Mouse (Mus musculus) R1 (cell line): Measurements from ENCODE around the gene Ppp1r9a.

Experiments used
- DNase-seq: peaks from one replicate; pipeline ENCODE4 v3.0.0-alpha.2; 2018; ENCODE audit warnings: low read depth, low spot score

Gene Ppp1r9a

DNA sequence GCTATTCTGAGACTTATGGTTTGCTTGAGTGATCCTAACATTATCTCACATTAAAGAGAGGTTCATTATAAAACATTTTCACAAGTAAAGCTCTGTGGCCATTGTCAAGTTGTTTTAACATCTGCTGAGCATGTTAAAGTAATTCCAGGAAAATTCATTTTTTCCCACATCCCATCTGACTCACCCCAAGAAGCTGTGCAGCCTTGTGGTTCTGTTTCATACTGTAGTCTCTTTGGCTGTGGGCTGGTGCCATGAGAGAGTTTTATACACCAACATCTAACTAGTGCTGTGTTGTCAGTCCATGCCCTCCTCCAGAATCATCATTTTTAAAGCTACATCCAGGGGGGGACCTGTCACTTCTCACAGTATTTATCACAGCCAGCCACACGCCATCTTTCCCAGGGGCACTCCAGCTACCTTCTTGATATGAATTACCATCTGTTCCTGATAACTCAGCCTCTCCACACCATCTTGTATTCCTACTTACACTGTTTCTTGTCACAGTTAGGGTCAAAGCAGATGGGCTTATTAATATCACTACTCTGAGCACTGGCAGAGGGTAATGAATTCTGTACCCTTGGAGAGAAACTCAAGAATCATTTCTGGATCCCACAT is 252.7 kb downstream of the Ppp1r9a start:
- DNase-seq = no peak

DNA sequence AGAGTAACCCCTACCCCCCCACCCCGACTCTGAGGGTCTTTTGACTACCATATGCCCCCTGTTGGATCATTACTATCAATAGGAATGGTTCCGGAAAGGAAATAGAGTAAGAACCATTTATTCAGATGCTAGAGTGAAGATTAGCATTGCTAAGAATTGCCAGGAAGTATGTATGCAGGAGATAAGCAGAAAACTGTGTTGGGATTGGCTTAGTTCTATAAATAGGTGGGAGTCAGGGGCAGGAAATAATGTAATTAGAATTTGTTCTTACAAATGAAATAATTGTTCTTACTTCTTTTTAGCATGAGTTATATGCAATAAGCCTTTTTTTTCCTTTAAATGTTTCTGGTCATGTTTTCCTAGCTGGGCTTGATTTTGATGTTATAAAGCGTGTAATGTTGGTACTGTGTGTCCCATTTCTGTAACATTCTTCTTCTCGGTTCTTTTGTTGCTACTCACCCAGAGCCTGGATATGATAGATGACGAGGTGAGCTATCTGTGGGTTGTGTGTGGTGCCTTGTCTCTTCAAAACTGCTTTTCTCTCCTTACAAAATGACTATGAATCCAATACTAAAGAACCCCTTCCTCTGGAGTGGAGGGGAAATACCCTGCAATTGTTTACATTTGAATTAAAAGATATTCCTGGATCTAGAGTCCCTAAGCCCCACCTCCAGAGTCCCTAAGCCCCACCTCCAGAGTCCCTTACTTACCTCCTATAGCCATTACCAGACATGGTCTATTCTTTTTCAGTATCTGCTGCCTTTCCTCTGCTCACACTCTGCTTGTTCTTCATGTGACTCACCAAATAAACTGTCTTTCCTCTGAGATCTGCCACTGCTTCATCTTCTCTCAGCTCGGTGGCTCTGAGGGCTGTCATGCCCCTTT is 254.1 kb downstream of the Ppp1r9a start:
- no peak for DNase-seq

DNA sequence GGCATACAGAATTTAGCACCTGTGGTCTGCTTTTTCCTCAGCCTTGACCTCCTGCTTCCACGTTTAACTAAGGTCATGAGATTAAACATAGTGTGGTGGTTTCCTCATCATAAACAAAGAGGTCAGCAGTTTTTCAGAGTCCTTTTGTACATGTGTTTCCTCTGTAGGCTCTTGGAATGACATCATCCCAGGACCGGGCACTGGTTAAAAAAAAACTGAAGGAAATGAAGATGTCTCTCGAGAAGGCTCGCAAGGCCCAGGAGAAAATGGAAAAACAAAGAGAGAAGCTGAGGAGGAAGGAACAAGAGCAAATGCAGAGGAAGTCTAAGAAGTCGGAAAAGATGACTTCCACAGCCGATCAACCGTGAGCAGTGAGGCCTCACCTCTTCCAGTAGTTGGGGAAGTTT is 256.7 kb downstream of the Ppp1r9a start:
- no peak for DNase-seq

DNA sequence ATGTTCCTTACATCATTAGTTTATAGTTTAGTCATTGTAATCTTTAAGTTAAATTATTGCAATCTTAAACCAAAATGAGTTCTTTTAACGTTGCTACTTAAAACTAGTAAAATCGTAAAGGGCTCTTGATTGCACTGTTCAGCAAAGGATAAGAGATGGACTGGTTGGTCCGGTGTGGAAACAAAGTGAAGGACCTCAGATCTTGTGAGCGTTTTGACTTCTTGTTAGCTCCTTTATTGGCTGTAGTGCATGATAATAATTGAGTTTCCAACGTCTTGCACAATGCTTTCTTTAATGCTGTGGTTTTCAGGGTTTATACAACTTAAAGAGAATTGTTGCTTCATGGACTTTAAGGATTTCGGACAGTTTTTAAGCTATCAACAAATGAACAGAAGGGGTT is 259.3 kb downstream of the Ppp1r9a start:
- DNase-seq = no peak

DNA sequence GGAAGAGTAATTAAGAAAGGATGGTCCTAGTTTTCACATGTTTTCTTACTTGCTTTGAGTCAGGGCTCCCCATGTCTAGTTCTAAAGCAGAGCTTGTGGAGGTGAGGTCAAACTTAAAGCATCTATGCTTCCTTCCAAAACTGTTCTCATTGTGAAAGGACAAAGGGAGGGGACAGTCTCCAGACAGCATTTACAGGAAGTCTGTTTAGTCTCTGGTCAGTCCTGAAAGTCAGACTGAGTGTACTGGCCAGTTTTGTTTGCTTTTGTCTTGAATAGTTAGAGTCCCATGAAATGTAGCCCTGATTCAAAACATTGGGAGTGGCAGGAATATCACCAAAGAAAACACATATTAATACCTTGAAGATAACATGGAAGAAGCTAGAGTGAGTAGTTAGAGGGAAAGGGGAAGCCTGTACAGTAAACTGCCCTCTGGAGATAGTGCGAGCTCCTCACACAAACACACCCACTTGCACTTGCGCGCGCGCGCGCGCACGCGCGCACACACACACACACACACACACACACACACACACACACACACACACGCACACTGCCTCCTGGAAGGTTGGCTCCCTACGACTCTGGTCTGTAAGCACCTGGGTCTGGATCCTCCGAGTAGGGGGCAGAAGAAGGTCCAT is 260.9 kb downstream of the Ppp1r9a start:
- DNase-seq = no peak

DNA sequence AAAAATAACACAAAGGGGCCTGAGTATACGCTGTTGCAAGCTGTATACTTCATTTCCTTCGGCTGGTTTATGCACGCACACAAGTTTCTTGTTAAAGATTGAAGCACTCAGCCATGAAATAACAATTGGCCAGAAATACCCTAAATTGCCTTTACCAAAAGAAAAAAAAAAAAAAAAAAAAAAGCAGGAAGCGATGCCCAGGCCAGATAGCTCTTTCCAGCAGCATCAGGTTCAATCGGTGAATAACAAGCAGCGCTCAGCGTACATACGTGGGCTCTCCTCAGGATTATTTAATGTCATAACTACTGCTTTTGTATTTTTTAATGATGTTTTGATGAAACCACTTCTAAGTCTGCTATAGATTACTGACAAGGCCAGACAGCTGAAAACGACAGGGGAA is 262.1 kb downstream of the Ppp1r9a start:
- DNase-seq = no peak

DNA sequence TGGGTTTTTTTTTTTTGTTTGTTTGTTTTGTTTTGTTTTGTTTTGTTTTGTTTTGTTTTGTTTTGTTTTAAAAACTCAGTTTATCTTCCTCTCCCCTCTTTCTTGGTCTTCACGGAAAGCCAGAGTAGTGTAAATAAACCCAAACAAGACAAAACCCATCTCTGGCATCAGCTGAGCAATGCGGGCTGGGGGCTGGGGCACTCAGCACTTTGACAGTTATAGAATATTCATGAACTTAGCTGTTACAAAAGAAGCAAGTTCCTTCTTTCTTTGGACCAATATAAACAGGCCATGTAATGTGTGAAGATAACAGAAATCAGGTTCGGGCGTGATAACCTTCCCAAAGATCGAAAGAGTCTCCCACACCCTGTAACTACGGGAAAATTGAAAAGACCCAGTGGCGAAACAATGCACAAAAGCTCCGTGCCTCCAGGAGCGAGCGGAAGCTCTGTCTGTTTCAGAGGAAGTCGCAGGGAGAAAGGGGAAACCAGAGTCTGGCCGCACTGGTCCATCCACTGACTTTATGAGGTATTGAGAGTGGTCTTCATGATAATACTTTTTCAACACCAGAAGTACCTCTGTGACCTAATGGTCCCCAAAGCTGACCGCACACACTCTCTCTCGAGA is 264.4 kb downstream of the Ppp1r9a start:
- peak; percentile 55 for DNase-seq

DNA sequence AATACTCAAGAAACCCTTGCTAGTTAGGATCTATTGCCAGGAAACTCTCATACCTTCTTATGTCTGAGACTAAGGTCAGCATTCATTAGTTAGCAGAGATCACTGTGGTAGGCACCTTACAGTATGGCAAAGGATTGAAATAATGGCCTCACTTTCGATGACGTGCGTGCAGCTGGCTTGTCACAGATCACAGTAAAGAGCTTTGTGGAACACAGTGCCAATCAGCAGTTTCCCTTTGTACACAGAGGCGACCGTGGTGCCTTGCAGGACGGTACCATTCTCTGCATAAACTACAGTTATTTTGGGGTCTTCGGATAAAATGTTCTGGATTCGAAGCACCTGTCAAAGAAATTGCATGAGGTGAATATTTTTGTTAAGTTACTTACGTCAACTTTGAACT is 265.4 kb downstream of the Ppp1r9a start:
- DNase-seq = no peak

DNA sequence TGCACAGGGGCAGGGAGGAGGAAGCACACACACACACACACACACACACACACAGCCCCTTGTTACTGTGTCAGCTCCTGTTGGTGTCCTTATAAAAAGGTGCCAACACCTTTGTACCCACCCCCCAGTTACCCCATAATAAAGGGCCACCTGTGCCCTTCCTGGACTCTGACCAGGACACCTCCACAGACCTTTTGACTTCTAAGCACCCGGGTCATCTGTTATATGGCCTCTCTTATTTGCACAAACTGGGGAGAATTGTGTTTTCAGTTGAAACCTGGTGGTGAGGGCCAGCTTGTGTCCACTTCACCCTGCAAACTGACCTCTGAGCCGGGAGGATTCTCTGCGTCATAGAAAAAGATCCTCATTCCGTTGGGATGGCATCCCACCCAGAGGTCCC is 268.7 kb downstream of the Ppp1r9a start:
- DNase-seq = no peak

DNA sequence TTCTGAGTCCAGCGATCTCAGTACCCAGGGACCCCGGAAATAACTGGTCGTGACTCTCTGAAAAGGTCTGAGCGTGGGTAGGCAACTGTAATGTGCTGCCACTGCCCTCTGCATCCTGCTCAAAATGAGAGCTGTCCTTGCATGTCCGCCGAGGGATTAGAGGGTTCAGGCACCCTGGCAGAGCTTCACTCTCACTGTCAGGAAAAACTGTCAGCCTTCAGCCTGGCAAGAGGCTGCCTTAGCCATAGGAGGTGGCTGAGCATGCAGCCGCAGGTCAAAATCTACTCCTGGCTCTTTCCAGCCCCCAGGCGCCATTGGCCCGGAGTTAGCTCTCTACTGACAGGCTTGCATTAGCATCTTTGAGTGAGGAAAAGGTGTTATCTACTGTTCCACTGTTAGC is 269.9 kb downstream of the Ppp1r9a start:
- DNase-seq = peak; percentile 28

DNA sequence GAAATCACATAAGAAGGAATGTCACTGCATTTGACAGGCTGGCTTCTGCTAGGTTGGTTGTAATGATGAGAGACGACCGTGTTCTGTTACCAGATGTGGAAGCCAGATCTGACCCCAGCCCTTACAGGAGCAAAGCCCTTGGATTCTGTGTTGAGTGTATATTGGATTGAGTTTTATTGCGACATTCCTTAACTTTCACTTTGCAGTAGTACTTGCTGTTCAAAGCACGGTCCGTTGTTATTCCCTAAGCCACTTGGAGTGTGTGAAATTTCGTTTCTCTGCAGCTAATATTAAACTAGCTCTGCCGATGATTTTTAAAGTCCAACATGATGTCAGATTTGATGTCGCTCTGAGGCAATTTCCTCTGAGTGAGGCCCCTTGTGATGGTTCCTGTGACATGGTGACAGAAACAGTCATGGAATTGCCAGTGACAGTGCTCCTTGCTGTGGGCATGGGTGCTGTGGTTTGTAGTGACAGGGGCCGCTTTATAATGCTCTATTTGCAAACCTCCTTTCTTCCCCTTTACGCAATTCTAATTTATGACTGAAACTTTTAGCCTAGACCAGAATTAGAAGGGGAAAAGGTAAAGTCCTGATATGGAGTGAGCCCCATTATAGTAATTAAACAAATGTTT is 271.6 kb downstream of the Ppp1r9a start:
- no peak for DNase-seq

DNA sequence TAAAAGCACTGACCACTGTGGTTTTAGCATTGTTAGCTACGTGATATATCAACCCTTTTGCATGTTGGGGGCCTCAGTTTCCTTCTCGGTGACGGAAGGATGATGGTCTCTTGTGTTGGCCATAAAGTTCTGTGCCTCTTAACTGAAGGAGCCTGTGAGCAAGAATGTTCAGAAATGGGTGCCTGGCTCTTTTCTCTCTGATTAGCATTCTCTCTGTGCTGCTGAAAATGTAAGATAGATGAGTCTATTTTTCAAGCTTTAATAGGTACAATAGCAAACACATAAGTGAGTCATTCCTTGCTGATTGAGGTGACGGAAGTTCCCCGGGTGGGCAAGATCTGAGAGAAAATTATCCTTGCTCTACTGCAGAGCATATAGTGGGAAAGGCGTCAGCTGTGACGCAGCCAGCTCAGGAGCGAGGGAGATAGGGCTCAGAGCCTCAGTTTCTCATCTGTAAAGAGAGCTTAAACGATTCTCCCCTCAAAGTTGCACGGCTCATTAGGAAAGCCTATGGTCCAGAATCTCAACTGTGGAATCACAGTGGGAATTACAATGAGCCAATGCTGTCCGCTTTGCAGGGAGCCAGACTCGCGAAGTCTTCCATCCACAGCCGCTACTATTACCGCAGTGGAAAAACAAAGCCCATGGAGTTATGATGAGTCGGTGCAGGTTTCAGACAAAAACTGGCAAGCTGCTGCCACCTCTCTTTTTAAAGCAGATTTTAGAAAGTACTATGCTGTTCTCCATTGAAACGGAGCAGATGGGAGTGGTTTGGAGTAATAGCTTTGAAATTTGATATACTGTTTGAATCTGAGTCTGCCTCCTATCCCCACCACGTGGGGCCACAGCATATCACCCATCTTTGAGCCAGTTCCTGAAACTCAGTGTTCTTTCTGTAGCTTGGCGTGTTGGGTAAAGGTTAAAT is 275.5 kb downstream of the Ppp1r9a start:
- DNase-seq = no peak

DNA sequence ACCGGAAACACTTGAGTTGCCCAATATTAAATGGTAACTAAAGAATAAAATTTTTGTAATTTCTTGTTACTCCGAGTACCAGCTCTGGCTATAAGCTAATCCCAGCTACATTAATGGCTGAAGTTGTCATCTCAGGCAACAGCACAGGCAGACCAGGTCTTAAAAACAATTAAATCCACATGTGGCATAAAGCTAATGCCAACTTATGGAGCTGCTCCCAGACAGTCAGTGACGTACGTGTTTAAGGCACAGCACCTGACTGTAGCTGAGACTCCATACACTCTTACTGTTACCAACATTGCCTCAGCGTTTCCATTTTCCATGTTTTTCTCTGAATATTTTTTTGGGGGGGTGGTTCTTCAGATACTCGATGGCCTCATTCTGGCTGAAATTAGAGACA is 276.5 kb downstream of the Ppp1r9a start:
- no peak for DNase-seq

DNA sequence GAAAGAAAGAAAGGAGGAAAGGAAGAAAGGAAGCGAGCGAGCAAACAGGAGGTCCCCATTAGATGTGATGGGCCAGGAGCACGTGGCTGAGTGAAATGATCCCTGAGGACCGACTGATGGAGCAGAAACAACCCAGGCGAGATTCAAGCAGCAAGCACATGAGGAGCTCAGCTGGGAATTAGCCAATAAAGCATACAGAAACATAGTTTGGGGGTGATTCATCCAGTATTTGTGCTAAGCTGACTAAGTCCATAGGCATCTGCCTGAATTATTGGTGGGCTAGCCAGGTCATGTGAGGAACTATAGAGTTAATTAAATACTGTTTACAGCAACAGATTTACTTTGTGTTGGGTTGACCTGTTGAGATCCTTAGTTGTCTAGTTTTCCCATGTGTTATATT is 277.9 kb downstream of the Ppp1r9a start:
- DNase-seq = no peak

DNA sequence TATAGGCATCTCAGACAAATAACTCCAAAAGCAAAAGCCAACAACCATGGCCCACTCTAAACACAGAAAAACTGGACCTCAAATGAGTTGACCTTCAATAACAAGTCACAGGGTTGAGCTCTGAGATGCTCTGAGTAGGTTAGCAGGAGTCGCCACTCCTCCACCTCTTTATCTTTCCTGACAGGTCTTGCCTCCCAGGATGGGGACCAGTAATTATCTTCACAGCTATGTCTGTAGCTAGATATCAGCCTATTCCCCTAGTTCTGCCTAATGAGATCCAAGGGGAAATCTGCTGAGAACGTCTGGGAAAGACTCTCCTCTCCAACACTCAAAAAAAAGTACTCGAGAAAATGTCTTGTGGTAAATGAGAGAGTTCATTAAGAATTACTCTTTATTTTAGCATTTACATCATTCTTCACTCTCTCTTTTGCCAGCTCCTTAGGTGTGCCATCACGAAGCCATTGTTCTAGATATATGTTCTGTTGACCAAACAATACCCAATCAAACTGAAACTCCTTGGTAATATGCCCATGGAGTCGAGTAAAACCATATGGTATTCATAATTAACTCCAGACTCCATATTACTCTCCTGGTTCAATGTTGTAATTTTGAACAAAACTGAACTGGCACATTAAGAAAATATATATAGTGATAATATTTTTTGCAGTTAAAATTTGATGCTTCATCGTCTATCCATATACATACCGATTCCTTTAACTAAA is 283.7 kb downstream of the Ppp1r9a start:
- DNase-seq = no peak

DNA sequence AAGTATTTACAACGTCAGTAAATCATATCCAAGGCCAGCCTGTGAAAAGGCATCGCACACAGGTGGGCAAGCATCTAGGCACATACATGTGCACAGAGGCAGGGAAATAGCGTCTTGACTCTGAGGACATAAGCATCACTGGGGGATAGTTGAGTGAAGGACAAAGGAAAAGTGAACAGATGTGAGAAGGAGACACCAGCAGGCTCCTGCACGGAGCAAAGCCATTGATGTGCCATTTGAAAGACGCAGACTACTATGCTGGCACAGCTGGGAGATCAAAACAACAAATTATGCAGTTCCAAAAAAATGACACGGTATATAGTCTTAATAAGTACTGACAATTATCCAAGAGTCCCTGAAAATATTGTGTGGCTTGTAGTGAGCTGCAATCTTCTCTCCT is 284.9 kb downstream of the Ppp1r9a start:
- DNase-seq = no peak

DNA sequence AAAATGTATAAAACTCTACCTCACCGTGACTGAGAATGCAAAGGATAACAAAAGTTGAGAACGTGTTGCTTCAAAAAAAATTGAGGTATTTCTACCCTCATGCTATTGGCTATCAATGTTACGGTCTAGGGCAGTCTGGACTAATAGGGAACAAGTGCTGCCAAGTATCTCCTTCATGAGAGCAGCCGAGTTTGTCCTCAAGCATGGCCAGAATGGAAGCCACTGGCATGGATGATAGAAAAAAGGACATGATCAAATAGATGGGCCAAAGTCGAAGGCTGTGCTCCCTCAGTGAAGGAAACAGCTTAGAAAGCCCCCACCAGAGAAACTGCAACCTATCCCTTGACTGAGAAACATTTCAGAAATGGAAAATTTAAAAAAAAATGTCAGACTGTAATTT is 285.3 kb downstream of the Ppp1r9a start:
- DNase-seq = no peak

DNA sequence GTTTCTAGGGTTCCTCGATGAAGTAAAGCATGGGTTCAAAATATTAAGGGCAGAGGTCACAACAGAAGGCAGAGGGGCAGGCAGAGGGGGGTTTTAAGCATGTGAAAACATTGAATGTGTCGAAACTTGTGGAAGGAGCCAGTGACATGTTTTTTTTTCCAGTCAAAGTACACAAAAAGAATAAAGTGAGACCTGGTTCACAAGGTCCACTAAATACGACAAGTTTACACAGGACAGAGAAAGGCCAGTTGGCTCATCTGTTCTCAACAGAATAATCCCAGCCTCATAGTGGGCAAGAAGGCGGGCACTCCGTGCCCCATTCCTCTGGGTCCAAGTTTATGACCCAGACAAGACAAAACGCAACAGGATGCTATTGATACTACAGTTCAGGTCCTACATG is 286.2 kb downstream of the Ppp1r9a start:
- DNase-seq = no peak

DNA sequence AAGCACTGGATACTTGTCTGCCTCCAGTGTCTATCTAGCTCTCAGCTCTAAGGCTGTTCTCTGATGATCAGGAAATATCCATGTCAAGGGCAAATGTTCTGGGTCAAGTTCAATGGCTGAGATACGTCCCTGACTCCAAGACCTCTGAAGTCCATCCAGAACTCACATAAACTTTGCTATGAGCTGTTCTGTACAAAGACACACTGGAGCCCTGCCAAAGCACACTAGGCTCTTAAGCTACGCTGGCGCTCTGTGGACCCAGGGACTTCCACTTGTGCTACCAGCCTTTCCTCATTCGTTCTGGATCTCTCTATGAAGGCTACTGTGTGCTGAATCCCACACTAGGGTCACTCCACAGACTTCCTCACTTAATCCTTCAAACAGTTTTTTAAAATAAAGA is 286.8 kb downstream of the Ppp1r9a start:
- no peak for DNase-seq

DNA sequence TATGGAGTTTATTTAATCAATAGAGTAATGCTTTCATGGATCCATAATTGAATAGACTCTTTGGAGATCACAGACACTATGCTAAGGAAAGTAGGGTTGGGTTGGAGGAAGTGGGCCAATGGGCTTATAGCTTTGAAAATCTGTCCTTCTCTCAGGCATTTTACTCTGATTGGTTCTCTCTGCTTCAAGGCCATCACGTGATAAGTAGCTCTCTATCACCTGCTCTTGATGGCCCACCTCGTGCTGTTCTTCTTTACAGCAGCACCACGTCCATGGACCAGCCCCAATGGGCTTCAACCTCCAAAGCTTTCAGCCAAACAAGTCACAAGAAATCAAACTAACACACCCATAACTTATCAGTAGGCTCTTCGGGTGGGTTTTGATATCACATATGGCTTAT is 288.0 kb downstream of the Ppp1r9a start:
- no peak for DNase-seq
